Mouse (Mus musculus) cortical plate, adult 2 months (tissue): ENCODE measurements around the gene Carmil1.

Experiments
- CTCF ChIP-seq: fragments of 200-500 bp; IDR thresholded peaks from 2 replicates; pipeline ENCODE4 v1.5.1; 2011; ENCODE audit warnings: mild to moderate bottlenecking, control low read depth, low read length; ENCODE audit not compliant: insufficient read depth; ENCODE audit errors: extremely low read depth
- POLR2A ChIP-seq: fragments of 200-500 bp; IDR thresholded peaks from 2 replicates; pipeline ENCODE4 v1.6.1; 2011; ENCODE audit warnings: mild to moderate bottlenecking, low read length, control low read depth; ENCODE audit not compliant: insufficient read depth; ENCODE audit errors: extremely low read depth

DNA sequence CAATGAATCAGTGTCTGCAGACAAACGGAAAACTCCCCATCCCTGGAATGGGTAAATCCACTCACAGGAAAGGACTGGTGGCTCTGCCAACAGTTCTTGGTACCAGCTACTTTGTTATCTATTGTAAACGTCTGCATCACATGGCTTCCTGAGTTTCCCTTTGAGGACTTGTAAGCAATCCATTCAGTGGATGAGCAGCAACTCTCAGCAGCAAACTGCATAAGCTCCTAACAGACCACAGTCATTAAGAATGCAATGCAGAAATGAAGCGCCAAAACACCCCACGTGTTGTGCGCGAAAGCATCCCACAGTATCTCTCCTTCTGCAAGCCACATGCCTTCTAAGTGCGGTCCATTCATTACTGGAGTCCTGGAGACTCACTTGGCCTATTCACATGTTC, 128.0 kb downstream of the Carmil1 start:
- TF ChIP-seq CTCF: no peak
- TF ChIP-seq POLR2A: no peak
